Mouse (Mus musculus) heart, embryonic 13.5 days (tissue): ENCODE measurements around the gene Pam. TPM values are rescaled to one million over a fixed set of nuclear protein-coding genes. Genes with fewer than 3 reads are reported as not detected.

Experiments used
- ATAC-seq: fragments of 200-750 bp; cut with Nextera tagmentation; 2 replicates; pipeline ENCODE4 v1.8.0; 2017; ENCODE audit warnings: moderate TSS enrichment; ENCODE audit not compliant: insufficient number of reproducible peaks, low FRiP score, low TSS enrichment; ENCODE audit errors: extremely low read depth
- H3K27ac ChIP-seq: fragments of 300-500 bp; sonication (generic); replicated peaks from 2 replicates; pipeline ENCODE4 v1.5.1; 2015; ENCODE audit warnings: moderate library complexity, mild to moderate bottlenecking, inconsistent platforms
- H3K27me3 ChIP-seq: fragments of 300-500 bp; sonication (generic); replicated peaks from 2 replicates; pipeline ENCODE4 v1.6.1; 2015; ENCODE audit warnings: mild to moderate bottlenecking, inconsistent platforms
- H3K36me3 ChIP-seq: fragments of 300-500 bp; sonication (generic); 2 replicates; pipeline ENCODE4 v1.6.1; 2015; ENCODE audit warnings: mild to moderate bottlenecking, inconsistent platforms
- H3K4me1 ChIP-seq: fragments of 300-500 bp; sonication (generic); 2 replicates; pipeline ENCODE4 v1.6.1; 2015; ENCODE audit warnings: inconsistent platforms
- H3K4me2 ChIP-seq: fragments of 300-500 bp; sonication (generic); 2 replicates; pipeline ENCODE4 v1.6.1; 2015; ENCODE audit warnings: inconsistent platforms, mild to moderate bottlenecking, moderate library complexity
- H3K4me3 ChIP-seq: fragments of 300-500 bp; sonication (generic); 2 replicates; pipeline ENCODE4 v1.5.1; 2015; ENCODE audit warnings: moderate library complexity, mild to moderate bottlenecking, inconsistent platforms
- H3K9ac ChIP-seq: fragments of 300-500 bp; sonication (generic); 2 replicates; pipeline ENCODE4 v1.6.1; 2015; ENCODE audit warnings: inconsistent platforms, mild to moderate bottlenecking, moderate library complexity
- H3K9me3 ChIP-seq: fragments of 300-500 bp; sonication (generic); 2 replicates; pipeline ENCODE4 v1.6.1; 2016; ENCODE audit warnings: inconsistent platforms
- WGBS: fragments of 180-500 bp; shearing (Covaris S2); methylation state at CpG from one replicate; pipeline ENCODE4 v1.1.7; 2015; ENCODE audit warnings: mixed read lengths; 5-methylcytosine and 5-hydroxymethylcytosine counted together
- polyA plus RNA-seq: library from polyadenylated mRNA; unstranded; fragments of >200 nt; fragmentation: Nextera tagmentation; extraction: Ambion mirVana; gene quantifications from 2 replicates; pipeline ENCODE4 v1.2.1, GENCODE M21; 2015

The Pam gene
- polyA plus RNA-seq, 1 experiment from 2014 or later = 340 TPM

DNA sequence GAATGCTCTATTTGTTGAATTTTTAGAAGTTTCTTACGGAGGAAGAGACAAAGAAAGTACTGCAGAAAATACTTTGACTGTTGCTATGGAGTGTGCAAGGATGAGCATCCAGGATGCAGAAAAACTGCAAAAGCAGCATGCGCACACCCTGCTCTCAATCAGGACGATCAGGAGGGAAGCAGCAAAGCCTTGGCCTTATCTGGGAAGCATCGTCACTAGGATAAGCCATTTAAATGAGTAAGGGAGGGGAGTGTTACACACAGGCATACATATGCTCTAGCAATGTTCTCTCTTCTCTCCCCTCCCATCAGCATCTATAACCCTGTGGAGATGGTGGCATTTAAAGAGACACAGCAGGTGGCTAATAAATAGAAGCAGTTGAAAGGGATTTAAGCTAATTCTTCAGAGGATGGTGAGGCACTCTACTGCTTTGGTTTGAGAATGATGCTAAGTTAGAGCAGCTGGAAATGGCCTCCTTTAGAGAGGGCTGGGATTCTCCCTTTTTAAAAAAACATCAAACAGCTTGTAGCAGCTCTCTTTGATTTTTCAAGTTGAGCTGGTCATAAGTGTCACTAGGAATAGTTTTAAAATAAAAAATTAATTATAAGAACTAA is 165.9 kb downstream of the Pam start:
- Histone ChIP-seq H3K36me3 (peaks cover 34% of the 10 kb centered on the region), H3K27me3 (no peaks in the 10 kb centered on the region), H3K4me2 (no peak overlapping the region), H3K4me1 (peaks cover 18% of the 10 kb centered on the region), H3K9me3 (no peaks in the 10 kb centered on the region), H3K9ac (no peak overlapping the region), H3K27ac (no peak overlapping the region), H3K4me3 (no peak overlapping the region)
- WGBS = 56% methylated on average over 4 of the region's 4 CpGs
- ATAC-seq = no peak

GRCm38 (mm10) chr1:97926789-97927188 is 168.7 kb downstream of the Pam start:
- Histone ChIP-seq H3K9me3 (no peaks in the 10 kb centered on the region), H3K4me1 (peaks cover 27% of the 10 kb centered on the region), H3K9ac (no peak overlapping the region), H3K36me3 (peaks cover 40% of the 10 kb centered on the region), H3K4me3 (no peak overlapping the region), H3K27me3 (no peaks in the 10 kb centered on the region), H3K27ac (no peak overlapping the region), H3K4me2 (no peak overlapping the region)
- 66% methylated on average over 7 of the region's 7 CpGs for WGBS
- ATAC-seq = no peak

GRCm38 (mm10) chr1:97926017-97926540 is 169.4 kb downstream of the Pam start:
- no peak overlapping the region for H3K27ac ChIP-seq
- H3K4me1 ChIP-seq = peaks cover 32% of the 10 kb centered on the region
- H3K4me3 ChIP-seq = no peak overlapping the region
- no peak overlapping the region for H3K9ac ChIP-seq
- no peak for ATAC-seq
- H3K4me2 ChIP-seq = no peak overlapping the region
- peaks cover 43% of the 10 kb centered on the region for H3K36me3 ChIP-seq
- no peaks in the 10 kb centered on the region for H3K27me3 ChIP-seq
- no peaks in the 10 kb centered on the region for H3K9me3 ChIP-seq
- 73% methylated on average over 2 of the region's 2 CpGs for whole genome bisulfite sequencing

DNA sequence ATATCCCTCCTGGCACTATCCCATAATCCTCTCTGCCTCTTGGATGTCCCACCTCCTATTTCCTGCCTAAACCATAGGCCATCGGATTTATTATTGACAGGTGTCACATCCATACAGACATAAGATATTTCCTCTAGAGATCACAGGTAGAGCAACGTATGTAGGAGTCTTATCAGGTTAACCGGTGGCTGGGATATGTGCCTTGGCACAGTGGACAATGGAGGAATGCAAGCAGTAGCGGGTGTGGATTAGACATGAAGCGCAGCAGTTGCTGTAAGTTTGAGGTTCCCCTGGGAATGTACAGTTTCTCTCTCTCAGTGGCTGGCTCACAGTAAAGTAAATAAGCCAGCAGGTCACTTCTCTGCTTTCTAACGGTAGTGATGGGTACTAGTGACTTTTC is 173.1 kb downstream of the Pam start:
- Histone ChIP-seq H3K9me3 (no peaks in the 10 kb centered on the region), H3K4me2 (no peak overlapping the region), H3K9ac (no peak overlapping the region), H3K4me3 (no peak overlapping the region), H3K27ac (peak overlapping the region; percentile 13), H3K4me1 (peaks cover 24% of the 10 kb centered on the region), H3K36me3 (peaks cover 61% of the 10 kb centered on the region), H3K27me3 (no peaks in the 10 kb centered on the region)
- WGBS = 59% methylated on average over 6 of the region's 6 CpGs
- no peak for ATAC-seq

- Histone ChIP-seq H3K36me3 (peaks cover 61% of the 10 kb centered on the region), H3K9ac (no peak overlapping the region), H3K27me3 (no peaks in the 10 kb centered on the region), H3K4me2 (no peak overlapping the region), H3K4me3 (no peak overlapping the region), H3K4me1 (peaks cover 19% of the 10 kb centered on the region), H3K27ac (peak overlapping the region; percentile 20), H3K9me3 (no peaks in the 10 kb centered on the region)
- WGBS = 54% methylated on average over 1 of the region's 1 CpGs
- no peak for ATAC-seq
These were observed 173.6 kb downstream of the Pam start for GRCm38 (mm10) chr1:97921886-97922285.

DNA sequence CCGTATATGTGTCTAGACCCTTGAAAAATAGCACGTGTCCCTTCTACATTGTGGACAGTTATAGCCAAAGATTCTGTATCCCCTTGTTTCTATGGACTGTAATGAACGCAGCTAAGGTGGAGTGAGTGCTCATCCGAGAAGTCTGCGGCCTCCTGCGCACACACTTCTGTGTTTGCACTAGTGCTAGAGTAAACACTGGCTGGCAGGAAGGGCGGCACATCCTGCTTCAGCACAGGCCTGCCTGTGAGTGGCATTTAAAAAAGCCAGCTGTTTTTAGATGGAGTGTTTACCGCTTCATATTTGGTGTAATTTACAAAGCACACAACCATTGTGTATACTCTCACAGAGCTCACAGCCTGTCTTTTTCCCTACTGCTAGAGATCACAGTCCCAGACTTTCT is 177.0 kb downstream of the Pam start:
- Histone ChIP-seq H3K27ac (peak overlapping the region; percentile 40; the same call in 1 of the 2 replicates), H3K4me1 (peaks cover 21% of the 10 kb centered on the region), H3K4me3 (no peak overlapping the region), H3K9me3 (no peaks in the 10 kb centered on the region), H3K36me3 (peaks cover 48% of the 10 kb centered on the region), H3K4me2 (no peak overlapping the region), H3K9ac (no peak overlapping the region), H3K27me3 (no peaks in the 10 kb centered on the region)
- WGBS = 56% methylated on average over 8 of the region's 8 CpGs
- no peak for ATAC-seq

- WGBS = 72% methylated on average over 2 of the region's 2 CpGs
These were observed 178.5 kb downstream of the Pam start for GRCm38 (mm10) chr1:97916971-97917234.

DNA sequence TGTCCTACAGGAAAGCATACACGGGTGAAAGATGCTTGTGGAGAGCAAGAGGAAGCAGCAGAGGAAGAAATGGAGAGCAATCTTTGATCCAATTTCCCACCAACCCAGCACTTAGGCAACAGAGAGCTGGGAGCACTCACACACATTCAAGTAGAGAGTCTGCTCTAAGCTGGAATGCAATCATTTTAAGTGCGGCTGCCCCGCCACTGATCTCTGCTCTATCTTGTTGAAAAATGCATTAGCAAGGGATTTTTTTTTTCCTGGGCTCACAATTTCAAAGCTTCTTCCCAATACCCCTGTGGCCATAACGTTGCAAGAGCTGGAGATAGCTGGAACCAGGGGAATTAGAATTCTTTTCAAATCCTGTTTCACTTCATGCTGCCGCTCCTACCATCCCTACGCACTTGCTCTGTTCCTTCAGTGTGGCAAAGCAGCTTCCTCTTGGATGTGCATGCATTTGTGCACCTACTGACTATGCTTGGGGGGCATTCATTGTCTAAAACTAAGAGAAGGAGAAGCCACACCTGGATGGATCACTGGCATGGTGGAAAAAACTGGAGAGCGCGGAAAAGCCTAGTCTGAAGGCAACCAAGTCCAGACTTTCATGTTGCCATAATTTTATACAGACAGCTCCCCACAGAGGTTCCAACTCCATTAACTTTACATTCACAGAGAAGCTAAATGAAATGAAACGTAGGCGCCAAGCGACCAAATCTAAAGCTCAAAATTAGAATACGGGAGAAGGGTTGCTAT is 179.1 kb downstream of the Pam start:
- Histone ChIP-seq H3K4me3 (no peak overlapping the region), H3K4me2 (no peak overlapping the region), H3K9ac (no peak overlapping the region), H3K36me3 (peaks cover 50% of the 10 kb centered on the region), H3K27me3 (no peaks in the 10 kb centered on the region), H3K4me1 (peaks cover 9% of the 10 kb centered on the region), H3K9me3 (no peaks in the 10 kb centered on the region), H3K27ac (no peak overlapping the region)
- WGBS = 71% methylated on average over 12 of the region's 12 CpGs
- no peak for ATAC-seq

More at GRCm38 (mm10) chr1:97916971-97917234, 178.5 kb downstream of the Pam start:
- Histone ChIP-seq H3K4me1 (peaks cover 14% of the 10 kb centered on the region), H3K4me3 (no peak overlapping the region), H3K36me3 (peaks cover 48% of the 10 kb centered on the region), H3K27me3 (no peaks in the 10 kb centered on the region), H3K4me2 (no peak overlapping the region), H3K9me3 (no peaks in the 10 kb centered on the region), H3K27ac (no peak overlapping the region), H3K9ac (no peak overlapping the region)
- no peak for ATAC-seq

GRCm38 (mm10) chr1:97915726-97916125 is 179.7 kb downstream of the Pam start:
- no peak overlapping the region for H3K9ac ChIP-seq
- peaks cover 49% of the 10 kb centered on the region for H3K36me3 ChIP-seq
- H3K9me3 ChIP-seq = no peaks in the 10 kb centered on the region
- H3K27ac ChIP-seq = no peak overlapping the region
- no peaks in the 10 kb centered on the region for H3K27me3 ChIP-seq
- H3K4me2 ChIP-seq = no peak overlapping the region
- peaks cover 8% of the 10 kb centered on the region; the same call in 1 of the 2 replicates for H3K4me1 ChIP-seq
- no peak overlapping the region for H3K4me3 ChIP-seq
- no peak for ATAC-seq
- WGBS = 90% methylated on average over 10 of the region's 10 CpGs

- H3K9ac ChIP-seq = no peak overlapping the region
- H3K4me1 ChIP-seq = no peaks in the 10 kb centered on the region
- ATAC-seq = no peak
- H3K27ac ChIP-seq = peak overlapping the region; percentile 37; the same call in 1 of the 2 replicates
- peaks cover 55% of the 10 kb centered on the region for H3K36me3 ChIP-seq
- 77% methylated on average over 10 of the region's 10 CpGs for WGBS
- H3K27me3 ChIP-seq = no peaks in the 10 kb centered on the region
- no peak overlapping the region for H3K4me3 ChIP-seq
- no peak overlapping the region for H3K4me2 ChIP-seq
- H3K9me3 ChIP-seq = no peaks in the 10 kb centered on the region
These were observed 184.6 kb downstream of the Pam start for GRCm38 (mm10) chr1:97910874-97911273.

GRCm38 (mm10) chr1:97909561-97909960 is 185.9 kb downstream of the Pam start:
- peaks cover 54% of the 10 kb centered on the region for H3K36me3 ChIP-seq
- 57% methylated on average over 5 of the region's 5 CpGs for WGBS

DNA sequence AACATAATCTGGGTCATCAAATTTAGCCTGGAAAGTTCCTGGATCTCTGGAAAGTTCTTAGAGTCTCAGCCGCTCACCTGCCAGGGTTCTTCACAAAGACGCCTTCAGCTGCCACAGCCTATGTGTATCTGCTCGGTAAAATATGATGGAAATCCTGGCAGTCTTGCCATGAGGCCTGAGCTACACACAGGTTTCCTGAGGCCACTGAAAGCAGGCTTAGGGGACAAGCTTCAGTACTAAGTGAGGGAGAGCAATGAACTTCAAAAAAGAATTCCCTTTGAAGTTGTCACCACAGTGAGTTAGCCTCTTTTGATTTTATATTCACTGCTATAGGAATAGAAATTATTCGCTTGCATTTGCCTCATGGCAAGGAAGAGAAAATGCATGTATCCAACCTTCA is 186.7 kb downstream of the Pam start:
- peaks cover 54% of the 10 kb centered on the region for H3K36me3 ChIP-seq
- H3K9me3 ChIP-seq = no peaks in the 10 kb centered on the region

More at GRCm38 (mm10) chr1:97909561-97909960, 185.9 kb downstream of the Pam start:
- no peak for ATAC-seq
- Histone ChIP-seq H3K27me3 (no peaks in the 10 kb centered on the region), H3K9ac (no peak overlapping the region), H3K4me1 (no peaks in the 10 kb centered on the region), H3K4me3 (no peak overlapping the region), H3K9me3 (no peaks in the 10 kb centered on the region), H3K4me2 (no peak overlapping the region), H3K27ac (no peak overlapping the region)

More for the DNA sequence above, 186.7 kb downstream of the Pam start:
- Histone ChIP-seq H3K4me3 (no peak overlapping the region), H3K9ac (no peak overlapping the region), H3K4me2 (no peak overlapping the region), H3K27me3 (no peaks in the 10 kb centered on the region), H3K4me1 (no peaks in the 10 kb centered on the region), H3K27ac (no peak overlapping the region)
- no peak for ATAC-seq
- 84% methylated on average over 4 of the region's 4 CpGs for WGBS
